8 mouse cellular contexts compared by ENCODE assay signal in genomic region chr10:17212551-17213309, GRCm38 (mm10).
DNase-seq lines count a peak whose midpoint lies in the region; ATAC-seq and TF ChIP-seq lines count a peak whose summit lies in the region.

No protein-coding gene starts in this region.

- H3K4me2 ChIP-seq in limb, embryonic 14.5 days (replicated peaks; ENCODE audit: low read depth, low read length, severe bottlenecking) = peak overlapping the region; percentile 41

- H3K9me3 ChIP-seq in limb, embryonic 14.5 days (ENCODE audit: control insufficient read depth, low read length) = no peaks in the 10 kb centered on the region

- ATAC-seq in limb, embryonic 14.5 days (ENCODE audit: low FRiP score, low read depth) = peak; percentile 88

- no peaks in the 10 kb centered on the region for H3K27me3 ChIP-seq in limb, embryonic 14.5 days (ENCODE audit: control insufficient read depth, insufficient read depth, low read length)

- DNase-seq in embryo, embryonic 10 days (ENCODE audit: low spot score) = peak; percentile 49
- no peak for DNase-seq in embryo, embryonic 9.5 days (ENCODE audit: extremely low spot score)
- DNase-seq in right cerebral cortex, adult 18-20 months = peak; percentile 20
- DNase-seq in right cerebral cortex, postnatal 36 days (ENCODE audit: low spot score in 2 of 2) = no peak
- peak; percentile 79 for DNase-seq in limb, embryonic 14.5 days (ENCODE audit: low spot score)
- no peak for DNase-seq in ovary, postnatal 14 days (ENCODE audit: low spot score)
- no peak for DNase-seq in ovary, adult 18-20 months (ENCODE audit: low spot score)
- no peak for DNase-seq in thymus, postnatal 14 days

- 17% methylated on average over 12 of the region's 12 CpGs for WGBS in limb, embryonic 14.5 days

- H3K4me1 ChIP-seq in limb, embryonic 14.5 days (ENCODE audit: control insufficient read depth, insufficient read depth, low read length) = peaks cover 12% of the 10 kb centered on the region

- 0 out of 2 replicates have a peak overlapping the region, but pooled peaks have one; percentile 10 for H3K4me3 ChIP-seq in limb, embryonic 14.5 days (replicated peaks; ENCODE audit: low read length)

- no peak overlapping the region for H3K9ac ChIP-seq in limb, embryonic 14.5 days (ENCODE audit: low read depth, low read length, severe bottlenecking)

- no peaks in the 10 kb centered on the region for H3K36me3 ChIP-seq in limb, embryonic 14.5 days (ENCODE audit: control insufficient read depth, insufficient read depth, low read length)

- TF ChIP-seq POLR2A in limb, embryonic 14.5 days (IDR thresholded peaks at IDR 0.05; ENCODE audit: borderline replicate concordance, extremely low read depth, insufficient read depth, insufficient read length) = no peak

- H3K27ac ChIP-seq in limb, embryonic 14.5 days (replicated peaks; ENCODE audit: low read depth, low read length) = no peak overlapping the region

Comparison
In these comparisons a context has a peak if more than half of its experiments do, and no peak if none do; other contexts are left out.
1. DNase-seq: peak in embryo, embryonic 10 days (single experiment), right cerebral cortex, adult 18-20 months (single experiment) and limb, embryonic 14.5 days (single experiment); none in embryo, embryonic 9.5 days (single experiment), right cerebral cortex, postnatal 36 days (0 of 2), ovary, postnatal 14 days (single experiment), ovary, adult 18-20 months (single experiment) and thymus, postnatal 14 days (single experiment).